Mouse (Mus musculus) heart, embryonic 14.5 days (tissue): Measurements from ENCODE around the gene Atp1a3. TPM values are rescaled to one million over a fixed set of nuclear protein-coding genes. Genes with fewer than 3 reads are reported as not detected.

Source experiments
- ATAC-seq: fragments of 200-750 bp; cut with Nextera tagmentation; 2 replicates; pipeline ENCODE4 v1.8.0; 2017; ENCODE audit warnings: low read depth, moderate TSS enrichment; ENCODE audit not compliant: insufficient number of reproducible peaks, insufficient read depth, low FRiP score
- H3K27ac ChIP-seq, 2 experiments: fragments of 200-500 bp in 1 of 2; fragments of 300-500 bp in 1 of 2; sonication (generic) in 1 of 2; replicated peaks in 1 of 2; 2 replicates each; pipeline ENCODE4 v1.5.1; 2012 to 2014; ENCODE audit warnings: low read depth in 2 of 2, low read length in 2 of 2, control low read depth in 1 of 2, mild to moderate bottlenecking in 1 of 2, mixed read lengths in 1 of 2; ENCODE audit not compliant: control insufficient read depth in 1 of 2, insufficient read depth in 1 of 2
- H3K27me3 ChIP-seq: fragments of 300-500 bp; sonication (generic); 2 replicates; pipeline ENCODE4 v1.6.1; 2014; ENCODE audit warnings: mild to moderate bottlenecking, low read length, control low read depth; ENCODE audit not compliant: control insufficient read depth, insufficient read depth
- H3K36me3 ChIP-seq: fragments of 300-500 bp; sonication (generic); 2 replicates; pipeline ENCODE4 v1.6.1; 2014; ENCODE audit warnings: mild to moderate bottlenecking, control low read depth, low read length, mixed read lengths; ENCODE audit not compliant: control insufficient read depth, insufficient read depth
- H3K4me1 ChIP-seq, 2 experiments: fragments of 200-500 bp in 1 of 2; fragments of 300-500 bp in 1 of 2; sonication (generic) in 1 of 2; 2 replicates each; pipeline ENCODE4 v1.6.1; 2012 to 2014; ENCODE audit warnings: low read length in 2 of 2, control low read depth in 1 of 2, mixed read lengths in 1 of 2; ENCODE audit not compliant: control insufficient read depth in 2 of 2, insufficient read depth in 2 of 2
- H3K4me2 ChIP-seq: fragments of 300-500 bp; sonication (generic); 2 replicates; pipeline ENCODE4 v1.6.1; 2014; ENCODE audit warnings: mild to moderate bottlenecking, low read length
- H3K4me3 ChIP-seq, 2 experiments: fragments of 200-500 bp in 1 of 2; fragments of 300-500 bp in 1 of 2; sonication (generic) in 1 of 2; 2 replicates each; pipeline ENCODE4 v1.5.1; 2012 to 2014; ENCODE audit warnings: low read length in 2 of 2, mild to moderate bottlenecking in 2 of 2, control low read depth in 1 of 2, low read depth in 1 of 2, moderate library complexity in 1 of 2; ENCODE audit not compliant: control insufficient read depth in 1 of 2, insufficient read depth in 1 of 2
- H3K9ac ChIP-seq: fragments of 300-500 bp; sonication (generic); 2 replicates; pipeline ENCODE4 v1.6.1; 2014; ENCODE audit warnings: mild to moderate bottlenecking, low read length
- H3K9me3 ChIP-seq: fragments of 300-500 bp; sonication (generic); 2 replicates; pipeline ENCODE4 v1.6.1; 2016; ENCODE audit warnings: low read length, control low read depth; ENCODE audit not compliant: control insufficient read depth
- WGBS: fragments of 180-500 bp; shearing (Covaris S2); extraction: QIAGEN DNeasy Blood & Tissue Kit; methylation state at CpG from one replicate; pipeline ENCODE4 v1.1.7; 2014; 5-methylcytosine and 5-hydroxymethylcytosine counted together
- polyA plus RNA-seq: library from polyadenylated mRNA; unstranded; fragments of >200 nt; fragmentation: Nextera tagmentation; extraction: Ambion mirVana; gene quantifications from 2 replicates; pipeline ENCODE4 v1.2.1, GENCODE M21; 2014

The Atp1a3 gene
- polyA plus RNA-seq, 1 experiment from 2014 or later = 0.76 TPM

DNA sequence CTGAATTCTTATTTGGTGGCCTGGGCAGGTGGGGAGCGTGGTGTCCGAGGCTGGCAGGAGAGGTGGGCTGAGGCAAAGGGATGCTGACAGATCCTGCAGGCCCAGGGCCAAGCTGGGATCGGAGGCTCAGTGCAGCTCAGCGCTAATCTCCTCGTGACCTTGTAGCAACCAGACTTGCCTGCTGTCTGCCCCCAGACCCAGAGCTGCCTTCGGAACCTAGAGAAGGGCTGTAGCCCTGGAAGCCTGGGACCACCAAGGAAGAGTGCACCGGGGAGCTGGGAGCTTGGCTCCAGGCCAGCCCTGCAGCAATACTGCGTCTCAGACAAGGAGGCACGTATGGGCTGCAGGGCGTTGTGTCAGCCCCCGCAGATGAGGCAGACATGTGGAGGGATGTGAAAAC is 2.5 kb downstream of the Atp1a3 start:
- Histone ChIP-seq H3K9ac (no peak overlapping the region), H3K27me3 (peaks cover 52% of the 10 kb centered on the region), H3K27ac (no peak overlapping the region), H3K4me1 (peaks cover 4 to 8% of the 10 kb centered on the region in 2 experiments; a peak in 3 of 4 replicates), H3K36me3 (no peaks in the 10 kb centered on the region), H3K4me3 (no peak overlapping the region), H3K9me3 (no peaks in the 10 kb centered on the region), H3K4me2 (no peak overlapping the region)
- 27% methylated on average over 11 of the region's 11 CpGs for WGBS
- ATAC-seq = no peak

DNA sequence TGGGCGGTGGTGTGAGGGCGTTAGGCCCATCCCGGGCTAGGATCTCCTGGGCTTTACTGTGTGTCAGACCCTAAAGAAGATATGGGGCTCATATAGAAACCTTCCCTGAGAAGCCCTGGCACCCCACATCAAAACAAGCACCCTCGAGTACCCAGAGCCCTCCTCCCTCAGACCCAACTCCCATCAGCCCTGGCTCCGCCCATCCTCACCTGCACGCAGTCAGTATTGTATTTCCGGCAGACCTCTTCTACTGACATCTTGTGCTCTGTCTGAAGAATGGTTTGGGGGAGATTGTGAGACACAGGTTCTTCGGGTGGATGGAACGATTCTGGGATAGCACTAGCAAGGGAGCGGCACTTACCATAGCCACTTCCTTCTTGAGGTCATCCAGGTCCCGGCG is 5.0 kb downstream of the Atp1a3 start:
- no peak overlapping the region for H3K4me2 ChIP-seq
- WGBS = 62% methylated on average over 12 of the region's 12 CpGs
- H3K36me3 ChIP-seq = no peaks in the 10 kb centered on the region
- no peak overlapping the region for H3K27ac ChIP-seq
- H3K4me1 ChIP-seq = peaks cover 4 to 8% of the 10 kb centered on the region in 2 experiments; a peak in 3 of 4 replicates
- no peak overlapping the region for H3K4me3 ChIP-seq
- ATAC-seq = no peak
- H3K9me3 ChIP-seq = no peaks in the 10 kb centered on the region
- no peak overlapping the region for H3K9ac ChIP-seq
- peaks cover 26% of the 10 kb centered on the region for H3K27me3 ChIP-seq

DNA sequence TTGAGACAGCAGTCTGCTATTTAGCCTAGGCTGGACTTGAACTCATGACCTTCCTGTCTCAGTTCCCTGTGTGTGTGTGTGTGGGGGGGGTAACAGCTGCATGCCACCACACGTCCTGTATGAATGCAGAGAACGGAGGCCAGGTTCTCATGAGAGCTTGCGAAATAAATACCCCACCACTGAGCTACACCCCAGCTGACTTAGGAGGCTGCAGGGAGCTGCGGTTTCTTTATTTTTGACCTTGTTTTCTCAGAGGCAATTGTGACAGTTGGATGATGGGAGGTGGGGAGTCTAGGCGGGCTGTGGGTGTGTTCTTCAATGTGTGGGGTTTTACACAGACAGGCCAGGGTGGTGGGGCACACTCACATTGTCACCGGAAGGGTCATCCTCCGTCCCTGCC is 5.5 kb downstream of the Atp1a3 start:
- Histone ChIP-seq H3K27me3 (peaks cover 21% of the 10 kb centered on the region), H3K9ac (no peak overlapping the region), H3K36me3 (no peaks in the 10 kb centered on the region), H3K4me1 (peaks cover 0 to 4% of the 10 kb centered on the region in 2 experiments; a peak in 2 of 4 replicates), H3K9me3 (no peaks in the 10 kb centered on the region), H3K4me2 (no peak overlapping the region), H3K27ac (no peak overlapping the region), H3K4me3 (no peak overlapping the region)
- ATAC-seq = no peak
- 67% methylated on average over 7 of the region's 7 CpGs for WGBS

DNA sequence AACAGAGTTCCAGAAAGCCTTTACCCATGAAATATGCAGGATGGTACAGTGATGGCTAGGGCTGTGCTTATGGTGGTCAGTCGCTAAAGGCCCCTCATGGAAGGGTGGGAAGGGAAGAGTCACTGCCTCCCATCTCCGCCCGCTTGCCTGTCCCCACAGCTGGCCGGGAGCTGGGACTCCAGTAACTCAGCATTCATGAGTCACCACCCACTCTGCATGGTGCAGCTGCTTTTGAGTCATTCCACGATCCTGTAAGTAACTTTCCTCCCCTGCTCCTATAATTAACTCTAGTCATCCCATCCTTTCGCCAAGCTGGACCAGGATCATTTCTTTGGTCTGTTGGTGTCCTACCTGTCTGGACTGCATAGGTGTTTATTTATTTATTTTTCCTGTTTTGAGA is 12.7 kb downstream of the Atp1a3 start:
- WGBS = 71% methylated on average over 6 of the region's 6 CpGs

DNA sequence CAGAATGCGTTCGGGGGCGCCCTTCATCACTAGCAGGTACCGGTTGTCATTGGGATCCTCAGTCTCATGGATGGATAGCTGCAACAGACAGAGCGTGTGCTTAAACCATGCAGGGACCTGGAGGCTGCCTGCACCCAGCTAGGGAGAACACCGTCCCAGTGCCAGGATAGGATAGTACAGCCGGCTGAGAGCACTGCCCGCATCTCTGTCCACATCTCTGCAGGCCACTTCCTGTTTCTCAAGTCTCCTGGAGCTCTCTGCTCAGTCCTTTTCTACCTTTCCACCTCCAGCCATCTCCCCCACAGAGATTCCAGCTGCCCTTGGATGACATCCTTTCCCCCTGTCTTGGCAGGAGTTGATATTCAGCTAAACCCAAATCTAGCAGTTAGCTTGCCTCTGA is 15.3 kb downstream of the Atp1a3 start:
- Histone ChIP-seq H3K4me2 (no peak overlapping the region), H3K9ac (no peak overlapping the region), H3K27ac (no peak overlapping the region), H3K4me3 (no peak overlapping the region), H3K27me3 (no peaks in the 10 kb centered on the region), H3K4me1 (no peaks in the 10 kb centered on the region), H3K9me3 (no peaks in the 10 kb centered on the region), H3K36me3 (no peaks in the 10 kb centered on the region)
- no peak for ATAC-seq
- 81% methylated on average over 8 of the region's 8 CpGs for WGBS

More for the DNA sequence above, 12.7 kb downstream of the Atp1a3 start:
- Histone ChIP-seq H3K36me3 (no peaks in the 10 kb centered on the region), H3K27ac (no peak overlapping the region), H3K4me1 (no peaks in the 10 kb centered on the region), H3K4me3 (no peak overlapping the region), H3K9ac (no peak overlapping the region), H3K9me3 (no peaks in the 10 kb centered on the region), H3K27me3 (no peaks in the 10 kb centered on the region), H3K4me2 (no peak overlapping the region)
- ATAC-seq = no peak

DNA sequence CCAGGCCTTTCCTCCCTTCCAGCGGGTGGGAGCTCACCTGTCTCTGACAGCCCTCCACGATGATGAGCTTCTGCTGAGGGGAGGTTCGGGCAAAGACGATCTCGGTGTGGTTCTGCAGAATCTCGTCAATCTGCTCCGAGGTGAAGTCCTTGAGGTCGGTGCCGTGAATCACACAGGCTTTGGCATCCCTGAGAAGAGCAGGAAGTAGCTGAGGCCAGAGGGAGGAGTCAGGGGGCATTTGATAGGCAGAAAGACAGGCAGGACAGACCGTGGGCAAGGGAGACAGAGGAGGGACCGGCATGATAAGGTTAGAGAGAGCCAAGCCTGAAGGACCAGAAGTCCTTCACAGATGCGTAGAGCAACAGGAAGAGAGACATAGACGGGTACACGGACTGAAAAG is 17.8 kb downstream of the Atp1a3 start:
- H3K36me3 ChIP-seq = no peaks in the 10 kb centered on the region
- no peaks in the 10 kb centered on the region for H3K9me3 ChIP-seq
- WGBS = 69% methylated on average over 14 of the region's 14 CpGs
- H3K27me3 ChIP-seq = no peaks in the 10 kb centered on the region
- no peak overlapping the region for H3K4me3 ChIP-seq
- H3K4me1 ChIP-seq = no peaks in the 10 kb centered on the region
- no peak for ATAC-seq
- H3K9ac ChIP-seq = no peak overlapping the region
- H3K27ac ChIP-seq = no peak overlapping the region
- no peak overlapping the region for H3K4me2 ChIP-seq

DNA sequence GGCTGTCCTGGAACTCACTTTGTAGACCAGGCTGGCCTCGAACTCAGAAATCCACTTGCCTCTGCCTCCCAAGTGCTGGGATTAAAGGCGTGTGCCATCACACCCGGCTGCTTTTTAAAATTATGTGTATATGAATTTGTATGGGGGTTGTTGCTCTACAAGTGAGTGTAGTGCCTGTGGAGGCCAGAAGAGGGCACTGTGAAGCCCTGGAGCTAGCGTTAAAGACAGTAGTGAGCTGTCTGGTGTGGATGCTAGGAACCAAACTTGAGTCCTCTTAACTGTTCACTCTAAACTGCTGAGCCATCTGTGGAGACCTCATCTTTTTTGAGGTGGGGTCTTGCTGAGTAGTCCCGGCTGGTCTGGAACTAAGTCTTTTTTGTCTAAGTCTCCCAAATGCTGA is 20.0 kb downstream of the Atp1a3 start:
- Histone ChIP-seq H3K4me1 (no peaks in the 10 kb centered on the region), H3K27ac (no peak overlapping the region), H3K9ac (no peak overlapping the region), H3K27me3 (no peaks in the 10 kb centered on the region), H3K9me3 (no peaks in the 10 kb centered on the region), H3K4me3 (no peak overlapping the region), H3K36me3 (no peaks in the 10 kb centered on the region), H3K4me2 (no peak overlapping the region)
- WGBS = 54% methylated on average over 5 of the region's 5 CpGs
- ATAC-seq = no peak

DNA sequence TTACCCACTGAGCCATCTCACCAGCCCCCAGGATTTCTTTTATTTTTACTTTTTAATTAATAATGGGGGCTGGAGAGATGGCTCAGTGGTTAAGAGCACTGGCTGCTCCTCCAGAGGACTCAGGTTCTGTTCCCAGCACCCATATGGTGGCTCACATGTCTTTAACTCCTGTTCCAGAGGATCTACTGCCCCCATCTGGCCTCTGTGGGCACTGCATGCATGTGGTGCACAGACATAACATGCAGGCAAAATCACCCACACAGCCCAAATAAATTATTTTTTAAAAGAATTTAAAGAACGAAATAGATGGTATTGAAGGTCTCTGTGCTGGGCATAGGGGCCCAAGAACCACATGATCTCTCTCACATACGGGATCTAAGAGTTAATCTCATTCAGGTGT is 21.5 kb downstream of the Atp1a3 start:
- Histone ChIP-seq H3K4me3 (no peak overlapping the region), H3K27ac (no peak overlapping the region), H3K9me3 (no peaks in the 10 kb centered on the region), H3K4me2 (no peak overlapping the region), H3K4me1 (no peaks in the 10 kb centered on the region), H3K36me3 (no peaks in the 10 kb centered on the region), H3K27me3 (no peaks in the 10 kb centered on the region), H3K9ac (no peak overlapping the region)
- no peak for ATAC-seq
- WGBS = 83% methylated on average over 2 of the region's 2 CpGs
